Mouse (Mus musculus): ENCODE measurements around the gene Pnlip. TPM values are rescaled to one million over a fixed set of nuclear protein-coding genes. Genes with fewer than 3 reads are reported as not detected.

Pnlip gene
- polyA plus RNA-seq, 1 experiment from 2014 or later: 0.24 TPM

DNA sequence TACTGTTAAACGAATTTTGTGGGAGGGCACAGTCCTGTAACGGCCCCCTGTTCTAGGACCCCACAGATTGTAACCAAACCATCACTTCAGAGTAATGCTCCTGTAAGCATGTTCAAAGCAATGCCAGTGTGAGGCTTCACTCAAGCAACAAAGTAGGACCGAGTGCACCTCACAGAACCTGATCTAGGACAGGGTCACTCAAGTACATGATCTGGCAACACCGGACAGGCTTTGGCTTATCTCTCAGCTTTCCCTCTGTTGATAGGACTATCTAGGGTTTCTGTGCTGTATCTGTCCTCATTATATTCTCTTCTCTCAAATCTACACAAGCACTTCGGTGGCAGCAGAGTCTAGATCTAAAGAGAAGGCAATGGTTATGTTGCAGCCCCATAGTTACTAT, 74.3 kb downstream of the Pnlip start:
- H3K9ac ChIP-seq (ENCODE audit: low read length): no peak overlapping the region
- H3K4me3 ChIP-seq (ENCODE audit: low read depth, low read length): no peak overlapping the region
- DNase-seq (ENCODE audit: low spot score) (no peak), ATAC-seq (ENCODE audit: low FRiP score, low TSS enrichment) (no peak)
- TF ChIP-seq CTCF (IDR thresholded peaks at IDR 0.05; ENCODE audit: low read depth) (no peak), EP300 (optimal IDR thresholded peaks at IDR 0.05) (no peak)
- H3K9me3 ChIP-seq (ENCODE audit: control insufficient read depth, low read length): no peaks in the 10 kb centered on the region
- no peak overlapping the region for H3K27ac ChIP-seq (replicated peaks)
- H3K4me1 ChIP-seq (replicated peaks; ENCODE audit: control insufficient read depth, insufficient read depth): no peaks in the 10 kb centered on the region
- H3K27me3 ChIP-seq (ENCODE audit: control insufficient read depth, insufficient read depth, low read length): no peaks in the 10 kb centered on the region
- 74% methylated on average over 5 of the region's 5 CpGs for WGBS
- H3K4me2 ChIP-seq (replicated peaks; ENCODE audit: low read depth): no peak overlapping the region
- no peaks in the 10 kb centered on the region for H3K36me3 ChIP-seq (ENCODE audit: control insufficient read depth, insufficient read depth, low read length)

DNA sequence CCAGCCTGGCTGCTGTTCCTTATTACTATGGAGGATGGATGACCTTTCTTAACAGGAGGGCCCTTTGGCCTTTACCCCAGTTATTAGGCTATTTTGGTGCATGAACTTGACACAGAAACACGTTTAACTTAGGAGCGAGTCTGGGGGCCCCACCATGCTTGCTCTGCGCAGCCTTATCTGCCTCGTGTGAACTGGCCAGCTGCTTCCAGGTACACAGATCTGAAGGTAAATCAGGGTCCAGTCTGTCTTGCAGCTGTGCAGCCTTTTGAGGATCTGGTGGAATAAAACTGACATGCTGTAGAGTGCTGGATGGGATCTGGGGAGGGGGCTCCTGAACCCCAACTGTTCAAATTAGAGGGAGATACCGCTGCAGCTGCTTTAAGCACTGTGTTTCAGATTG, 75.5 kb downstream of the Pnlip start:
- Histone ChIP-seq H3K4me3 (ENCODE audit: low read depth, low read length) (no peak overlapping the region), H3K9ac (ENCODE audit: low read length) (no peak overlapping the region), H3K27ac (replicated peaks) (no peak overlapping the region), H3K4me2 (replicated peaks; ENCODE audit: low read depth) (no peak overlapping the region), H3K27me3 (ENCODE audit: control insufficient read depth, insufficient read depth, low read length) (no peaks in the 10 kb centered on the region), H3K4me1 (replicated peaks; ENCODE audit: control insufficient read depth, insufficient read depth) (no peaks in the 10 kb centered on the region), H3K9me3 (ENCODE audit: control insufficient read depth, low read length) (no peaks in the 10 kb centered on the region), H3K36me3 (ENCODE audit: control insufficient read depth, insufficient read depth, low read length) (no peaks in the 10 kb centered on the region)
- TF ChIP-seq CTCF (IDR thresholded peaks at IDR 0.05; ENCODE audit: low read depth): no peak
- no peak for DNase-seq (ENCODE audit: low spot score)
- 63% methylated on average over 5 of the region's 5 CpGs for WGBS
- no peak for ATAC-seq (ENCODE audit: low FRiP score, low TSS enrichment)

DNA sequence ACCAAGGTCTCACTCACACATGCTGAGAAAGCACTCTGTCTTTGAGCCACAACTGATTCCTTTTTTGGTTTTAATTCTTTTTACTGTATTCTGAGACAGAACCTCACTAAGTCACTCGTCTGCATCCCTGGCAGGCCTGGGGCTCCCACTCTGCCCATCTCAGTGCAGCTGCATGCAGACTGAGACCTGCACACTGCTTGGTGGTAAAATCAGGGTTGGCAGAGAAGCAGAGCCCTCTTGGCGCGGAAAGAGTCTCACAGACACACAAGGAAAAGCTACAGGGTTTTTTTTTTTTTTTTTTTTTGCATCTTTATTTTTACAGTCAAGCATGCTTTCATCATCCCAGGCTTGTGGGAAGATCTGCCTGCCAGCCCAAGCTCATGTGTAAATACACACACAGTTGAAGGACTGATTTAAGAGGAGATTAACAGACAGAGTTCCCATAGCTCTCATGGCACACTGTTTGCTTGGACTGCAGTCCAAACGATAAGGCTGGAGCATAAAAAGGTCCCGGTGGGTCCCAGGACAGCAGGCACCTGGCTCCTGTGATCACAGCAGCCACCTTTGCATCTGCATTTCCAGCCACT, 76.2 kb downstream of the Pnlip start, which contains the start of gene Pnliprp1:
TSS of gene Pnliprp1 (plus strand) at position 443 of the 587 bp plus-strand sequence.
- ATAC-seq (ENCODE audit: low FRiP score, low TSS enrichment): no peak
- no peak within 1 kb of the TSS for H3K4me2 ChIP-seq (replicated peaks; ENCODE audit: low read depth)

More for the DNA sequence above, 76.2 kb downstream of the Pnlip start, which contains the start of gene Pnliprp1:
- Histone ChIP-seq H3K36me3 (ENCODE audit: control insufficient read depth, insufficient read depth, low read length) (no peaks in the 10 kb centered on the region), H3K27ac (replicated peaks) (no peak within 1 kb of the TSS), H3K27me3 (ENCODE audit: control insufficient read depth, insufficient read depth, low read length) (no peaks in the 10 kb centered on the region), H3K4me1 (replicated peaks; ENCODE audit: control insufficient read depth, insufficient read depth) (no peaks in the 10 kb centered on the region), H3K9ac (ENCODE audit: low read length) (no peak within 1 kb of the TSS), H3K9me3 (ENCODE audit: control insufficient read depth, low read length) (no peaks in the 10 kb centered on the region), H3K4me3 (ENCODE audit: low read depth, low read length) (no peak within 1 kb of the TSS)
- DNase-seq (ENCODE audit: low spot score): no peak
- WGBS: 29% methylated on average over 5 of the region's 5 CpGs
- TF ChIP-seq CTCF (IDR thresholded peaks at IDR 0.05; ENCODE audit: low read depth) (no peak), EP300 (optimal IDR thresholded peaks at IDR 0.05) (no peak)

Other genes starting within 250 kb of the Pnlip start
- gene Gfra1, start 196.6 kb upstream of the Pnlip start, polyA plus RNA-seq (2015; fragmentation: Nextera tagmentation; extraction: Ambion mirVana): 7.7 and 9.1 TPM in 2 replicates
- not detected in 2 replicates for gene Ccdc172, start 140.5 kb upstream of the Pnlip start, polyA plus RNA-seq (2015; fragmentation: Nextera tagmentation; extraction: Ambion mirVana)
- 10.3 and 11.8 TPM in 2 replicates for gene Pnliprp1, start 76.4 kb downstream of the Pnlip start, polyA plus RNA-seq (2015; fragmentation: Nextera tagmentation; extraction: Ambion mirVana)
- gene Pnliprp2, start 107.2 kb downstream of the Pnlip start, polyA plus RNA-seq (2015; fragmentation: Nextera tagmentation; extraction: Ambion mirVana): 3.9 and 4.2 TPM in 2 replicates
- 0.10 TPM in 1 of 2 replicates, not detected in the other for gene 1700019N19Rik, start 142.0 kb downstream of the Pnlip start, polyA plus RNA-seq (2015; fragmentation: Nextera tagmentation; extraction: Ambion mirVana)

Data from stomach, postnatal 0 days (tissue).